Mouse (Mus musculus): Measurements from ENCODE around the gene Boc. TPM values are rescaled to one million over a fixed set of nuclear protein-coding genes. Genes with fewer than 3 reads are reported as not detected.

The Boc gene
- polyA plus RNA-seq, 1 experiment from 2014 or later: 57.6 TPM

Small RNAs within 50 kb of the gene (microRNA-seq; reads per million reads assigned to microRNA genes)
- 5.7 reads per million, percentile 18 among the genes with 10 or more reads in this experiment for gene Mir3081

Other genes starting within 250 kb of the Boc start
- 0.24 and 0.43 TPM in 2 replicates for gene Sidt1, start 225.7 kb downstream of the Boc start, polyA plus RNA-seq (2015; fragmentation: Nextera tagmentation; extraction: Ambion mirVana)
- 24.2 and 25.1 TPM in 2 replicates for gene Spice1, start 211.8 kb downstream of the Boc start, polyA plus RNA-seq (2015; fragmentation: Nextera tagmentation; extraction: Ambion mirVana)
- 0.46 and 0.55 TPM in 2 replicates for gene Cfap44, start 164.1 kb downstream of the Boc start, polyA plus RNA-seq (2015; fragmentation: Nextera tagmentation; extraction: Ambion mirVana)
- gene Nepro, start 165.4 kb upstream of the Boc start, polyA plus RNA-seq (2015; fragmentation: Nextera tagmentation; extraction: Ambion mirVana): 6.9 and 7.4 TPM in 2 replicates
- gene Gtpbp8, start 187.5 kb upstream of the Boc start, polyA plus RNA-seq (2015; fragmentation: Nextera tagmentation; extraction: Ambion mirVana): 23.1 and 26.7 TPM in 2 replicates
- 2.6 and 3.1 TPM in 2 replicates for gene Cd200r1, start 206.8 kb upstream of the Boc start, polyA plus RNA-seq (2015; fragmentation: Nextera tagmentation; extraction: Ambion mirVana)

Data from limb, embryonic 15.5 days (tissue).